Mouse (Mus musculus): Measurements from ENCODE around the gene Ifit1bl2.
"Not testable (repeated sequence)": the region's sequence is repeated elsewhere in the genome, so short reads cannot be mapped to it uniquely, and the experiment has no call there.

- not testable (repeated sequence) for TF ChIP-seq CTCF (IDR thresholded peaks at IDR 0.05; ENCODE audit: low read depth, low read length); POLR2A (IDR thresholded peaks at IDR 0.05; ENCODE audit: extremely low read depth, insufficient read depth, low read length)
Measured at GRCm38 (mm10) chr19:34583126-34583766, 57.3 kb downstream of the Ifit1bl2 start, which contains the start of gene Ifit3.
